Mouse (Mus musculus): ENCODE data around the gene Cntn5.

Gene Cntn5

DNA sequence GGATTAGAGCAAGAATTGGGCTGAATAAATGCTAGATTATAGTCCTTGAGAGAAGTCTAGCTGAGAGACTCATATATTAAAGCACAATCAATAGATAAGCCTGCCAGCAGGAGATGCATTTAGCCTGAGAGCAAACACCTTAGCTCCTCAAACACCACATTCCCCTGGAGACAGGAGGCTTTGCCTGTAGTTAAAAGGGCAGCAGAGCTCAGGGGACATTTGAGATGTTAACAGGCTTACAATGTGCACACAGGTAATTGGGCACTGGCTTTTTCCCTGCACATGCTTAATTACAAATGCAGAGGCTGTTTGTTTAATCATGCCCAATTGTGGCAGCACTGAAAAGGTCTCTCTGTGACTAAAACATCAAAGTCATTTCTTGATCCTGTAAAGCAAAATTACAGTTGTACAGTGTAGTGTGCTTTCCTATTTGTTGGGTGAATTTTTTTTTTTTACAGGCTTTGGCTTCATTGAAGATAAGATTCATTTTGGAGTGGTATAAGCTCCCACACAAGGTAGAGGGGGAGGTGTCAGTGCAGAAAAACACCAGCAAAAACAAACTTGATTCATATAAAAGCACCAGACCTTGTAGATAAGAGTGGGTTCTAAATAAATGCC lies 457.2 kb downstream of the Cntn5 start:
- DNase-seq (ENCODE audit: low spot score), result no peak

DNA sequence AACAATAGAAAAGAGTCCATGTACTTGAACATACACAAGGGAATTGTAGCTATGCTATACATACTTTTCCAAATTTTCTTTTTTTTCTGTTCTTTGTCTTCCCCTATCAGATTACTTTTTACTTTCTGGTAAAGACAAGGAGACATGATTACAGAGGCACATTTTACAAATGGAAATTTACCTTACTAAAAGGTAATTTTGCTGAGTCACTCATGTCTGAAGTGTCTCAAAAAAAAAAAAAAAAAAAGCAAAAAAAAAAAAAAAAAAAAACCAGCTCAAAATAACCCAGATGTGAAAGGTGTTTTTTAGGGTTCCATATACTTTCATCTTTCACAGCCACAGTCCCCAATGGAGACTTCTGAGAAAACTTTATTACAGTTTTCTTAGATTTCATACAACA lies 492.5 kb downstream of the Cntn5 start:
- DNase-seq (ENCODE audit: low spot score), result no peak

DNA sequence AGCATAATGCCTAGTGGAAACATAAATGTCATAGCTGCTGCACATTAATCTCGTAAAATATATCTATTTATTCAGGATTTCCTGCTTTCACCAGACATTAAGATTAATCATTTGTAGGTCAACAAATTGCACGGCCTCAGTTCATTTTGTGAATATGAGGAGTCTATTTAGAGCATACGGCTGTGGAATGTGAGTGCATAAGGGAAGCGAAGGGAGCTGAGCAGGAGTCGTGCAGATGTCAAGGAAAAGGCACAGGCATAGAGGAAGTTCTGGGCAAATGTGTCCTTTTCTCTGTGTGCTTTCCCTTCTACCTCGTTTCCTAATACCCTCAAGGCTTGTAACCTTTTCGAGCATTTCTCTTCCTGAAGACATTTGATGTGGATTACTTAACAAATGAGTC lies 504.5 kb downstream of the Cntn5 start:
- no peak for DNase-seq (ENCODE audit: low spot score)

DNA sequence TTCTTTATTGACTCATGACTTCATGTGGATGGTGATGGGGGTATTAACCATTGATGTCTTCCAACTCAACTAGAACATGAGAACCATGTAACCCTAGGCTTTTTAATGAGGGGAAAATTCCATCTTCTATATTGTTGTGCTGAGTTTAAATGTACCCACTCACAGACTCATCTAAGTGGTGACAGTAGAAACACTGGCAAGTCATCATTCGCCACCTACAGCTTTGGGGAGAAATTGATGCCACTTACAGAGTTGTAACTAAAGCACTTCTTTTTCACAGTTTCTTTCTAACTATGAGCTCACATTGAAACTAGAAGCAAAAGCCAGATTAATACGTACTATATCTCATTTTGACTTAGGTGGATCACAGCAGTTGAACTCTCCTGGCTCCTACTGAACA lies 514.7 kb downstream of the Cntn5 start:
- DNase-seq (ENCODE audit: low spot score), result no peak

DNA sequence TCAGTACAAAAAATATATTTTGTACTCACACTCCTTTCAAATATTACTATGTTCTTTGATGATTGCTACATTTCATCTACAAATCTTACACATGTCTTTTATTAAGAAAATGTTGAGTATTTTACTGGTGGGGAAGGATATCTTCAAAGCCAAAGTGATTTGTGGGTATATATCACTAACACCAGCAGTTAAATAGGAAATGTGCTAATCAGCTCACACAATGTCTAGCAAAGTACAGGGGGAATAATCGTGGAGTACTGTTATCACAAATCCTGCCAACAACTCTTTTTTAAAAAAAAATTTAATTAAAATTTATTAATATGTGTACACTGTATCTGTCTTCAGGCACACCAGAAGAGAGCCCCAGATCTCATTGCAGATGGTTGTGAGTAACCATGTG lies 520.1 kb downstream of the Cntn5 start:
- no peak for DNase-seq (ENCODE audit: low spot score)

DNA sequence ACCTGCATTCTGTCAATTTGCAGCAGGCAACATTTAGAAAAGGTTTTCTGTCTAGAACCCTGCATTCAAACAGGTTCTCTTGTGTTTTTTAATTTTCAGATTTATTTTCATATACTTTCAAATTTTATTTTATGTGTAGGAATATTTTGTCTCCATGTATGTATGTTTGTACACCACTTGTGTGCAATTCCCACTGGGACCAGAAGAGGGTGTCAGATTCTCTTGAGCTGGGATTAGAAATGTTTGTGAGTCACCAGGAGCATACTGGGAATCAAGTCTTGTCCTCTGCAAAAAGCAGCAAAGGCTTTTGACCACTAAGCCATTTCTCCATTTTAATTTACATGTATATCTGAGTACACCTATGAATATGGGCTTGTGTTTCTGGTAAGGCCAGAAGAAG lies 521.4 kb downstream of the Cntn5 start:
- DNase-seq (ENCODE audit: low spot score), result no peak

DNA sequence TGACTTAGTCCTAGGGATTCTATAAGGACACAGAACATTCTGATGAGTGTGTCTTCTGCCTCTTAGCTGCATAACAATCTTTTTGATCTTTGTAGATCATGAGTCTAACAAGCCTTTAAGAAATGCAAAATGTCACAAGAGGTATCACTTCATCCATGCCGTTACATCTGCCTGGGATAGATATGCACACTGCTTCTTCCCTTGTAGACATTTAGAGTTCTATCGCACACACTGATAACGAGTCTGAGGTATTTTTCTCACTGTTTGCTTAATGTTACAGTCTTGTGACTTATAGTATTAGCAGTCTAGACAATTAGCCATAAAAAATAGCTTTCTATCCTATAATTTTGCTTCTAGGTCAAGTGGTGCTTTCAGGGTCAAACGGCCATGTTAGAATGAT lies 522.9 kb downstream of the Cntn5 start:
- no peak for DNase-seq (ENCODE audit: low spot score)

DNA sequence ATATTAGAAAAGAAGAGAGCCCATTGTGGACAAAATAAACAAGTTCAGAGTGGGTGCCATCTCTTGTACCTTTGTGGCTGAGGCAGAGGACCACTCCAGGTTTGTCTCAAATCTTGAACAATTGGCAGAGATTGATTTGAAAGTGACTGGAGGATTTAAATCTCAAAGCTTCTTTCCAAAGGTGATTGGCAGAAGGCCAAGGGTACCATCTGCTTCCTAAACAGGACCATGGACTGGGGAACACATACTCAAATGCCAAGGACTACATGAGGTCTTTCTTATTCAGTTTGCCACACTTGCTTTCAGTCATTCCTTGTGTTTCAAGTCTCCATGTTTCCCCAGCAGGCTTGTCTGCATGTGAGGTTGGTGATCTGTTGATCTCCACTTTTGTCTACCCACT lies 528.3 kb downstream of the Cntn5 start:
- DNase-seq (ENCODE audit: low spot score), result no peak

DNA sequence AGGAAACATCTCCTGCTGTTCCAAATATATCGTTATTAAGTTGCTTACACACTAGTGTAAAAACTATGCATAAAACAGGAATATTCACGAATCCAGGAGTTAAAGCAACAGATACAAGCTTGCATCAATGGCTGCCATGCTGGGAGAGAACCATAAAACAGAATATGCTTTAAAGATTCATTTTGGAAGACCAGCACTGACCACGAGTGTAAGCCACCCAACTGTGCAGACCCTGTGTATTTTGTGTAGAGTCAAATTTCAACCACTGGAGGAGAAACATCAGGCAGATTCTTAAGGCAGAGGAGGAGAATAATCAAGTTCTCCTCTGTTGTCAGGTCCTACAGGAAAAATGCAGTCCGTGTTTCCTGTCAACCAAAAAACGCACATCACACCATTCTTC lies 535.6 kb downstream of the Cntn5 start:
- no peak for DNase-seq (ENCODE audit: low spot score)

DNA sequence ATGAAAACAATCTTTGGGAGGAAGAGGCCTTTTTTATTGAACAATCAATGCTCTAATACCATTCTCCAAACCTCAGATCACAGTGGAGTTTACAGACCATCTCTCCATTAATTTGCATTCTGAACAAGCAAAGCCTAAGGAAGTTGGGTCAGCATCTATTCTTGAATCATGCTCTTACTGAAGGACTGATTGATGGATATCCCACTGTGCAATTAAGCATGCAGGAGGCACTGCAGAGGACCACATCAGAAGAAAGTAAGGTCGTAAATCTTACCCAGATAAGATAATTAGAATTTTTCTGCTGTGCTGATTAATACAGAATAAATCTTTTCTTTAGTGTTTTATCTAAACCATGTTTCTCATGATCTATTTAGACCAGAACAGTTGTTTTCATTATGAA lies 536.2 kb downstream of the Cntn5 start:
- no peak for DNase-seq (ENCODE audit: low spot score)

DNA sequence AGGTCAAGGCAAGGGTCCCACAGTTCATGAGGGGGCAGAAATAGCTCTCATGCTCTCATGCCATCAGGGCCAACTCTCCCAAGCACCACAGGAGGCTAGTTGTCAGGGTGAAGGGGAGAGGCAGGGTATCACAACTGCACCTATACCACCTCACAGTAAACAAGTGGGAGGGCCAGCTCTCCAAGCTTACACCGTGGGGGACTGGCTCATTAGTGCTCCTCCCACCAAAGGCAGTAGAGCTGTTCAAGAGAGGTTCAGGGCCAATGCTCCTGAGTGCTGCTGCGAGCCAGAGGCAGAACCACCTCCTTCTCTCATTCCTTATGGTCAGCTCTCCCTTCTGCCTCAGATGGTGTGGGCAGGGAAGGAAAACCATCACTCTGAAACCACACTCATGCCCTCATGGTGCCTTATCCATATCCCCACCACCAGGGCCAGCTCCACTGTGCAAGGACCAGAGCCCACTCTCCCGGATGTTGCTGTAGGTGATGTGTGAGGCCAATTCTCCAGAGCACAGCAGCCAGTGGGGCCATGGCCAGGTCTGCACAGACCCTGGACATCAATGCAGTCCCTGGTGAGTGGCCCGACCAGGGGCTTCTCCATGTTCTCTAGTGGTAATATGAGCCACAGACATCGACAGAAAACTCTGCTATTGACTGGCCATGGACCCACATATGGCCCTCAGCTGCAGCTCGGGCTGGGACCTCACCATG lies 538.2 kb downstream of the Cntn5 start:
- DNase-seq (ENCODE audit: low spot score), result no peak

DNA sequence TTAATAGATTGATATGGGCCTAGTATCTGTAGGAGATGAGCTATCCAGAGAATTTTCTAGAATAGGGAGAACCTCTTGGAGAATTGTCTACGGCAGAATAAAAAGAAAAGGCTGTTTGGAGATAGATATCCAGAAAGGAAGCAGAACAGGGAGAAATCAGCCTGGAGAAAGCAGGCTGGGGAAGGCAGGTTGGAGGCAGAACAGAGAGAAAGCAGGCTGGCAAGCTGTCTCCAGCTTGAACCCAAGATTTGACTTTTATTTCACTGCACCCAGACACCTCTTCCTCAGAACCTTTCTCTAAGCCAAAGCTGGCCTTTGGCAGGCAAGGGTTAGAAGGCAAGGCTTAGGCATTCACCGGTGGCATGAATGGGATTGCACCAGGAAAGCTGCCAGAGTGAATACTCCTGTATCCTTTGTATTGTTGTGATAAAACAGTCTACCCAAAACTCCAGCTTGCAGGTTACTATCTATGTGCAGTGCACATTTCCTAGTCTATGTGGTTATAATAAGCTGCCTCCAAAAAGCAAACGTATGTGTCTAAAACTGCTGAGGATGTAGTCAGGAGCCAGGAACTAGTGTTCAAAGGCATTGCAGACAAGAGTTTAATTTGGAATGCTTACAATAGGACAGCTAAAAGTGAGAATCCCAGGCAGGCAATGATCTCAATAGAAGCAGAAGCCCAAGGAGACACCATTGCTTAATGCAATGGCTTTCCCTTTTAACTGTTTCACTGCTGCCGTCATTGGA lies 553.5 kb downstream of the Cntn5 start:
- DNase-seq (ENCODE audit: low spot score), result no peak

DNA sequence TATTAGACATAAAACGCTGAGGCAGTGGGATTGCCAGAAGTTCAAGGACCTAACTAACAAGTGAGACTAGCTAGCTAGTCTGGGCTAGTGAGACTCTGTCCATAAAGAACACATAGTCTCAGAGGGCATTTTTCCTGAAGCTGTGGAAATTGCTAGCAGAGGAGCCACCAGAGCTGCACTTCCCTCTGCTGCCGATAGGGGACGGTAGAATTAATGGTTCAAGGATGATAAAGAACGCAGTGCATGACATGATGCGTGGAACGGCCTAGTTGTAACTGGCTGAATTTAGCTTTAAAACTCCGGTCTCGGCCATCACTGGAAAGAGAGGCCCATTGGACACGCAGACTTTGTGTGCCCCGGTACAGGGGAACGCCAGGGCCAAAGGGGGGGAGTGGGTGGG lies 555.8 kb downstream of the Cntn5 start:
- no peak for DNase-seq (ENCODE audit: low spot score)

DNA sequence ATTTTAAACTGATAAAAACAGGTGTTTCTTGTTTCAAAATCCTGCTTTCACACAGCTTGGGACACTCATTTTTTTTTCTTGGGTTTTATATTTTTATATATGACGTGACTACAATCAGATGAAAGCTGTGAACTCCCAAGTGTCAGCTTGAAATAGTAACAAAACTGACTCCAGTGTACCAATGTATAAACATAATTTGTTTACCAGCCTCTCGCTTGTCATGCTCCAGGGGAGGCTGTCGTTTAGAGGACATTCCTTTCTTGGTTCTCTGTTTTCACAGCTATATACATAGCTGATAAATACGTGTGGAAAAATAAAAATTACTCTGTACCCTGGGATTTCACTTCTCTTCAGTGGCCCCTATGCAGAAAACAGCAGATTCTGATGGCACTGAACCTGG lies 556.4 kb downstream of the Cntn5 start:
- DNase-seq (ENCODE audit: low spot score), result no peak

DNA sequence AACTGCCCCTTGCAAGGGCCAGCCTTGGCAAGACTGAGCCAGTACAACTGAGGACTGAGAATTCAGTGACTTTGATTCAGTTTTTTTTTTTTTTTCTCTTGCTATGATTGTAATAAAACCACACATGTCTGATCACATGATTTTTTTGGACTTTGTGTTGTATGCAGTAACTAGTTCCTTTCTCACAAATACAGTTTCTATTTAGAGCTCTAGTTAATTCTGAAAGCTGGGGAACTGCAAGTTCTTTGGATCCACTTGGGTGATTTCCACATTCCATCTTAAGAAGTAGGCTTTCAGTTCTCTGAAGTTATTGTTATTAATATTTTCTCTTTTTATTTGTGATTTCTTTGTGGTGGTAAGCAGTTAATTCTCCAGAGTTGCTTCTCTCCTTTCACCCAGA lies 563.8 kb downstream of the Cntn5 start:
- no peak for DNase-seq (ENCODE audit: low spot score)

DNA sequence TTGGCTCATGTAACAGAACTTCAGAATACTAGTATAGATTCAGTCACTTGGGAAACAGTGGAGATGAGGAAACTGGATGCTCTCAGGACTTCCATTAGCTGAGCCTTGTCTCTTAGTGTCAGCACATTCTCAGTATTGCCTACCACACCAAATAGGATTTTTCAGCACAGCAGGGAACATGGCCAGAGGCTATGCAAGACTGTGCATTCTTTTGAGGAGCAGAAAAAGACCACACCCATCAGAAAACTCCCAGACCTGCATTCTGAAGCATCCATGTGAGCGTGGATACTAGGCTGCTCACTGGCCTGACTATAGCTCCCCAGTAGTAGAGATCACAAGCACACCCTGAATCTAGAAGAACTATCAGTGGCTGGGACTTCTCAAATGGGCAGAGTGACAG lies 564.9 kb downstream of the Cntn5 start:
- no peak for DNase-seq (ENCODE audit: low spot score)

DNA sequence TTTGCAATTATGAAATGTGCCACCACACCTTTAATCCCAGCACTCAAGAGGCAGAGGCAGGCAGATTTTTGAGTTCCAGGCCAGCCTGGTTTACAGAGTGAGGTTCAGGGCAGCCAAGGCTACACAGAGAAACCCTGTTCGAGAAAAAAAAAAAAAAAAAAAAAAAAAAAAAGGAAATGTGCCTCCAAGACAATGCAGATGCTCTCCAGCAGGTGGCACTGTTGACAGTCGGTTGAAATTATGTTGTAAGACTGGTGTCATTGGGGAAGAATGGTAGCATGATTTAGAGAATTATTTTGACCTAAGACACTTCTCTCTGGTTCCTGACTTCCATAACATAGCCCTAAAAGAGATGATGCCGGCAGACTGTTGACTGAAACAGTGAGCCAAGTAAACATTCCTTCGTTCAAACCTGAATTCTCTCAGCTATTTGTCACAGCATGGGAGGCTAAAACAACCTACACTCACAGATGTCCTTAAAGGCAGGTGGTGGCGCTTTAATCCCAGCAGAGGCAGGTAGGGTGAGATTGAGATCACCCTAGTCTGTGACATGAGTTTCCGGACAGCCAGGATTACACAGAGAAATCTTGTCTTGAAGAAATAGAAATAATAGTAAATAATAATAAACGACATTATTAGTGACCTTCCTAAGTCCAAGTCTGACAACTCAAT lies 579.7 kb downstream of the Cntn5 start:
- no peak for DNase-seq (ENCODE audit: low spot score)

DNA sequence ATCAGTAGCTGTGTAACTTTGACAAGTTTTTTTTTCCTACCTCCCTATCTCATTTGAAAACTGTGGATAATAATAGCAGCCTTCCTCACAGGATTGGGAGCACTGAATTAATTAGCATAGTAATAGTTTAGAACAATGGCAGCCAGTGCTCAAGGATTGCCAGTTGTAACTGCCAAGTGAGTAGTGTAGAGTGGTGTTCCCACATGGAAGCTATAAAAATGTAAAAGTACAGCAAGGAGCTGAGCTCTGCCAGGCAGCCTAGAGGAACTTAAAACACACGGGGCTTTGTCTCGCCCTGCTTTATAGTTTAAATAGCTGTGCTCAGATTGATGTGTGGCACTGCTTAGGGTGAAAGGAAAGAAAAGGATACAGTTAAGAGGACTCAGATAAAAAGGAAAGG lies 635.2 kb downstream of the Cntn5 start:
- no peak for DNase-seq (ENCODE audit: low spot score)

DNA sequence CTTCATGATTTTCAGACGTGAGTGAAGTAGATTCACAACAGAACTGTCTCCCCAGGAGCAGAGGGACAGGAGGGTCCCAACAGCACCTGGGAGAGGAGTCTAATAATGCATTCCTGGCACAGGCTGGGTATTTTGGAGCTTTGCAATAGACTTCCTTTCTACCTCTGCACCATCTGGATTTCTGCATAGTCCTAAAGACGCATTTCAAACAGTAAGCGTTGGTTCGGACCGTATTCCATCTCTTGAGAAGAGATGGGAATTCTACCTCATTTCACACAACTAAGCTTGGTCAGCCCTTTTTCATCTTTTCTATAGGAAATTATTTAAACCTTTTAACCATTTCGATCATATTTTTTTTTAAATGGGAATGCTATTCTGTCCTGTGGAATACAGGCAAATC lies 635.7 kb downstream of the Cntn5 start:
- DNase-seq (ENCODE audit: low spot score), result no peak

DNA sequence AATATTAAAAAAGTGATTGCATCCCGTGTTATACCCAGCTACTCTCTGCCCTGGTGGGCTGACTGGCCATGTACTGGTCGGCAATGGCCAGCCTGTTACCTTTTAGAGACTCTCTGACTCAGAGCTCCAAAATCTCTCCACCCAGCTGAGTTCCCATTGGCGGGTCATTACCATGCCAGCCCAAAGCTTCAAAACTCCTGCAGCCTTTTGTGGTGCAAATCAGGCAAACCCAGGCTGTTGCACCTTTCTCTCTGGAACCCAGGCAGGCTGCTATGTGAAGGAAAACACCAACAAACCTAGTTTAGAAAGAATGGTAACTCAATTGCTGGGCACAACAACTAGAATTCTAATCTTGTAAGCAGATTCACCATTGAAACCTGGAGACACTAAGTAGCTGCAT lies 639.0 kb downstream of the Cntn5 start:
- DNase-seq (ENCODE audit: low spot score), result no peak

DNA sequence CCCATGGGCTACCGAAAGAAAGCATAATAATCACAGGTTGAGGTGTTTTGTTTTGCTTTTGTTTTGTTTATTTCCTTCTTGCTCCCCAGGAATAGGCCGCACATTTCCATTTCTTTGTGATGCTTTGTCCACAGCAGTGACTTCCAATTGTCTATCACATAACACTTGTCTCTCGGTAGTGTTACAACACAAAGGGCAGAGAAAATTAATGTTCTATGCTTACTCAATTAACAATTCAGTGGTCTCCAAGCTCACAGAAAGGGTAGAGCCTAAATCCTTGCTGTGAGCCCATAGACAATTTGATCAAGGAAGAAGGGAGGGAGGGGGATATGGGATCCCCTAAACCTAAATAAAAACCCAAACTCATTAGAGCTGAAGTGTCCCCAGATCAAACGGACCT lies 671.2 kb downstream of the Cntn5 start:
- no peak for DNase-seq (ENCODE audit: low spot score)

DNA sequence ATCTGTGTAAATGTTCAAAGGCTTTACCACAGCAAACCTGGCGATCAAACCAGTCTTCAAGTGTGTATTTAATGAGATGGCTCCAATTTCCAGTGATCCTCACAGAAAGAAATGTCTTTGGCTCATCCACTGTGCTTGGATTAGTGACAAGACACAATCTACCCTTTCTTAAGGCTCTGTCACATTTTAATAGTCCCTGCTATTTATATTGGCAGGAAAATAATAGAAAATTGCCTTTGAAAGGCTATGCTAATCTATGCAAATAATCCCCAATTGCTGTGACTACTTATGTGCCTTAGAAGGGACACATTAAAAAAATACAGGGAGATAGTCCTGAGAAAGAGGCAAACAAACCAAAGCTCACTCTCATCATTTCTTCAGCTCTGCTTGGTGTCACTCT lies 672.5 kb downstream of the Cntn5 start:
- no peak for DNase-seq (ENCODE audit: low spot score)

DNA sequence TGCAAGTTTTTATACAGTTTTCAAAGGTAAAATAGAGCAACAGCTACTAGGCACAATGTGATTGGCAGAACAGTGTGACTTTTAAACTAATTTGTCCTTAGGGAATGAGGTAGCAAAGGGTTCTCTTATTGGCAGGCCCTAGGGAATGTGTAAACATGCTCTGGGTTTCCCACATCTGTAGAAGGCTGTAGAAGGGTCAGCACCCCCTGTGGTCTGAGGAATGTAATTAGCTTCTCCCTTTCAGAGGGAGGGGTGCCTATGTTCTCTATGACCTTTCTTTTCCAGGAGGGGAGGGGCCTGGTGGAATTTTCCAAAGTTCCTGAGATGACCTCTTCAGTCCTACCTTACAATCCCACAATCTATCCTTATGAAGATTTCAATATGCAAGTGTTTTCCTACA lies 673.6 kb downstream of the Cntn5 start:
- no peak for DNase-seq (ENCODE audit: low spot score)
